Mouse (Mus musculus) embryonic facial prominence, embryonic 15.5 days (tissue): ENCODE data around the gene C2cd2l. TPM values are rescaled to one million over a fixed set of nuclear protein-coding genes. Genes with fewer than 3 reads are reported as not detected.

Experiments used
- microRNA-seq: library from miRNA; unstranded; fragments of <30 nt; microRNA quantifications from one replicate; pipeline ENCODE4, GENCODE M21; 2016; ENCODE audit warnings: borderline number of aligned reads
- polyA plus RNA-seq: library from polyadenylated mRNA; unstranded; fragments of >200 nt; fragmentation: Nextera tagmentation; extraction: Ambion mirVana; gene quantifications from 2 replicates; pipeline ENCODE4 v1.2.1, GENCODE M21; 2015

The C2cd2l gene
- polyA plus RNA-seq, 1 experiment from 2014 or later, result 9.1 TPM

Small RNAs within 50 kb of the gene (microRNA-seq; reads per million reads assigned to microRNA genes)
- not detected for gene Gm44335

Other genes with a start within 250 kb of the C2cd2l start
- 0.08 and 0.20 TPM in 2 replicates for gene Mfrp, start 218.6 kb downstream of the C2cd2l start, polyA plus RNA-seq
- gene C1qtnf5, start 213.0 kb downstream of the C2cd2l start, polyA plus RNA-seq, result 5.3 and 6.0 TPM in 2 replicates
- gene Gm49380, start 206.8 kb downstream of the C2cd2l start, polyA plus RNA-seq, result 0.27 and 0.46 TPM in 2 replicates
- 68.0 and 69.8 TPM in 2 replicates for gene Rnf26, start 206.8 kb downstream of the C2cd2l start, polyA plus RNA-seq
- gene Mcam, start 185.8 kb downstream of the C2cd2l start, polyA plus RNA-seq, result 38.7 and 42.1 TPM in 2 replicates
- gene Cbl, start 86.2 kb downstream of the C2cd2l start, polyA plus RNA-seq, result 16.1 and 17.7 TPM in 2 replicates
- gene Ccdc153, start 79.6 kb downstream of the C2cd2l start, polyA plus RNA-seq, result 15.9 and 23.5 TPM in 2 replicates
- gene Pdzd3, start 68.8 kb downstream of the C2cd2l start, polyA plus RNA-seq, result 0.14 and 0.19 TPM in 2 replicates
- gene Nlrx1, start 51.7 kb downstream of the C2cd2l start, polyA plus RNA-seq, result 13.4 and 14.6 TPM in 2 replicates
- 5.1 and 5.5 TPM in 2 replicates for gene Abcg4, start 31.7 kb downstream of the C2cd2l start, polyA plus RNA-seq
- 23.0 and 26.6 TPM in 2 replicates for gene Hinfp, start 14.6 kb downstream of the C2cd2l start, polyA plus RNA-seq
- 31.4 and 37.2 TPM in 2 replicates for gene Dpagt1, start 5.7 kb upstream of the C2cd2l start, polyA plus RNA-seq
- gene H2afx, start 14.4 kb upstream of the C2cd2l start, polyA plus RNA-seq, result 288 and 326 TPM in 2 replicates
- 93.0 and 99.4 TPM in 2 replicates for gene Hmbs, start 23.9 kb upstream of the C2cd2l start, polyA plus RNA-seq
- 25.0 and 30.3 TPM in 2 replicates for gene Vps11, start 41.4 kb upstream of the C2cd2l start, polyA plus RNA-seq
- 31.0 and 31.1 TPM in 2 replicates for gene Hyou1, start 59.2 kb upstream of the C2cd2l start, polyA plus RNA-seq
- gene Slc37a4, start 76.6 kb upstream of the C2cd2l start, polyA plus RNA-seq, result 17.3 and 19.8 TPM in 2 replicates
- gene Rps25, start 86.9 kb upstream of the C2cd2l start, polyA plus RNA-seq, result 1,806 and 1,877 TPM in 2 replicates
- gene Trappc4, start 87.3 kb upstream of the C2cd2l start, polyA plus RNA-seq, result 137 and 138 TPM in 2 replicates
- 28.1 and 30.5 TPM in 2 replicates for gene Ccdc84, start 98.3 kb upstream of the C2cd2l start, polyA plus RNA-seq
- not detected in 2 replicates for gene Foxr1, start 120.9 kb upstream of the C2cd2l start, polyA plus RNA-seq
- 2.1 and 3.3 TPM in 2 replicates for gene Upk2, start 134.7 kb upstream of the C2cd2l start, polyA plus RNA-seq
- gene Bcl9l, start 162.5 kb upstream of the C2cd2l start, polyA plus RNA-seq, result 21.2 and 21.8 TPM in 2 replicates
- gene Cxcr5, start 241.6 kb upstream of the C2cd2l start, polyA plus RNA-seq, result 0.29 and 0.49 TPM in 2 replicates